Mouse (Mus musculus): ENCODE results near the gene Ppp4r1. TPM values are rescaled to one million over a fixed set of nuclear protein-coding genes. Genes with fewer than 3 reads are reported as not detected.

The Ppp4r1 gene
- polyA plus RNA-seq, 1 experiment from 2014 or later: 30.9 TPM

GRCm38 (mm10) chr17:65768486-65768885 is 13.9 kb upstream of the Ppp4r1 start:
- no peak for ATAC-seq (ENCODE audit: insufficient read depth, low FRiP score)
- no peaks in the 10 kb centered on the region for H3K27me3 ChIP-seq (ENCODE audit: control insufficient read depth, insufficient read depth, low read length)
- no peaks in the 10 kb centered on the region for H3K9me3 ChIP-seq (replicated peaks; ENCODE audit: control insufficient read depth, low read length)
- H3K4me3 ChIP-seq (replicated peaks; ENCODE audit: low read length): no peak overlapping the region
- no peaks in the 10 kb centered on the region for H3K36me3 ChIP-seq (ENCODE audit: control insufficient read depth, insufficient read depth, low read length)
- H3K27ac ChIP-seq (ENCODE audit: low read length): no peak overlapping the region; the same call in 1 of the 2 replicates
- H3K9ac ChIP-seq (ENCODE audit: low read length): no peak overlapping the region
- 49% methylated on average over 5 of the region's 5 CpGs for WGBS
- no peak overlapping the region for H3K4me2 ChIP-seq (ENCODE audit: low read depth, low read length)
- H3K4me1 ChIP-seq (ENCODE audit: control insufficient read depth, insufficient read depth, low read length): peaks cover 26% of the 10 kb centered on the region

- Histone ChIP-seq H3K27me3 (ENCODE audit: control insufficient read depth, insufficient read depth, low read length) (no peaks in the 10 kb centered on the region), H3K4me2 (ENCODE audit: low read depth, low read length) (peak overlapping the region; percentile 95), H3K36me3 (ENCODE audit: control insufficient read depth, insufficient read depth, low read length) (no peaks in the 10 kb centered on the region), H3K9ac (ENCODE audit: low read length) (peak overlapping the region; percentile 81), H3K4me3 (replicated peaks; ENCODE audit: low read length) (peak overlapping the region; percentile 68), H3K4me1 (ENCODE audit: control insufficient read depth, insufficient read depth, low read length) (peaks cover 26% of the 10 kb centered on the region), H3K9me3 (replicated peaks; ENCODE audit: control insufficient read depth, low read length) (no peaks in the 10 kb centered on the region), H3K27ac (ENCODE audit: low read length) (no peak overlapping the region)
- WGBS: 39% methylated on average over 17 of the region's 17 CpGs
- no peak for ATAC-seq (ENCODE audit: insufficient read depth, low FRiP score)
Observed at GRCm38 (mm10) chr17:65770982-65771915, 11.1 kb upstream of the Ppp4r1 start.

GRCm38 (mm10) chr17:65771951-65772934 is 10.1 kb upstream of the Ppp4r1 start, which contains the start of gene Rab31:
TSS of gene Rab31 (minus strand) at chr17:65772752.
- Histone ChIP-seq H3K4me3 (replicated peaks; ENCODE audit: low read length) (peak within 1 kb of the TSS; percentile 68), H3K27ac (ENCODE audit: low read length) (peak within 1 kb of the TSS; percentile 31; the same call in 1 of the 2 replicates)
- under 1% methylated on average over 75 of the region's 75 CpGs for WGBS

GRCm38 (mm10) chr17:65773617-65774016 is 8.8 kb upstream of the Ppp4r1 start:
- H3K27ac ChIP-seq (ENCODE audit: low read length): no peak overlapping the region
- no peaks in the 10 kb centered on the region for H3K27me3 ChIP-seq (ENCODE audit: control insufficient read depth, insufficient read depth, low read length)
- no peak overlapping the region for H3K4me3 ChIP-seq (replicated peaks; ENCODE audit: low read length)
- peaks cover 21% of the 10 kb centered on the region for H3K4me1 ChIP-seq (ENCODE audit: control insufficient read depth, insufficient read depth, low read length)
- no peak for ATAC-seq (ENCODE audit: insufficient read depth, low FRiP score)
- H3K9me3 ChIP-seq (replicated peaks; ENCODE audit: control insufficient read depth, low read length): no peaks in the 10 kb centered on the region
- no peak overlapping the region for H3K9ac ChIP-seq (ENCODE audit: low read length)
- no peak overlapping the region for H3K4me2 ChIP-seq (ENCODE audit: low read depth, low read length)
- 65% methylated on average over 4 of the region's 4 CpGs for WGBS
- no peaks in the 10 kb centered on the region for H3K36me3 ChIP-seq (ENCODE audit: control insufficient read depth, insufficient read depth, low read length)

More at GRCm38 (mm10) chr17:65771951-65772934, 10.1 kb upstream of the Ppp4r1 start, which contains the start of gene Rab31:
- peak; percentile 89 for ATAC-seq (ENCODE audit: insufficient read depth, low FRiP score)
- H3K9me3 ChIP-seq (replicated peaks; ENCODE audit: control insufficient read depth, low read length): no peaks in the 10 kb centered on the region
- H3K36me3 ChIP-seq (ENCODE audit: control insufficient read depth, insufficient read depth, low read length): no peaks in the 10 kb centered on the region
- peak within 1 kb of the TSS; percentile 81 for H3K9ac ChIP-seq (ENCODE audit: low read length)
- peak within 1 kb of the TSS; percentile 95 for H3K4me2 ChIP-seq (ENCODE audit: low read depth, low read length)
- peaks cover 26% of the 10 kb centered on the region for H3K4me1 ChIP-seq (ENCODE audit: control insufficient read depth, insufficient read depth, low read length)
- no peaks in the 10 kb centered on the region for H3K27me3 ChIP-seq (ENCODE audit: control insufficient read depth, insufficient read depth, low read length)

- Histone ChIP-seq H3K9ac (ENCODE audit: low read length) (no peak overlapping the region), H3K4me2 (ENCODE audit: low read depth, low read length) (no peak overlapping the region), H3K4me1 (ENCODE audit: control insufficient read depth, insufficient read depth, low read length) (peaks cover 14% of the 10 kb centered on the region), H3K36me3 (ENCODE audit: control insufficient read depth, insufficient read depth, low read length) (no peaks in the 10 kb centered on the region), H3K27me3 (ENCODE audit: control insufficient read depth, insufficient read depth, low read length) (no peaks in the 10 kb centered on the region), H3K27ac (ENCODE audit: low read length) (no peak overlapping the region), H3K9me3 (replicated peaks; ENCODE audit: control insufficient read depth, low read length) (no peaks in the 10 kb centered on the region), H3K4me3 (replicated peaks; ENCODE audit: low read length) (no peak overlapping the region)
- no peak for ATAC-seq (ENCODE audit: insufficient read depth, low FRiP score)
- 59% methylated on average over 7 of the region's 7 CpGs for WGBS
Observed at GRCm38 (mm10) chr17:65774439-65774838, 7.9 kb upstream of the Ppp4r1 start.

GRCm38 (mm10) chr17:65776228-65776627 is 6.1 kb upstream of the Ppp4r1 start:
- H3K36me3 ChIP-seq (ENCODE audit: control insufficient read depth, insufficient read depth, low read length): no peaks in the 10 kb centered on the region
- H3K4me3 ChIP-seq (replicated peaks; ENCODE audit: low read length): no peak overlapping the region
- H3K4me1 ChIP-seq (ENCODE audit: control insufficient read depth, insufficient read depth, low read length): peaks cover 7% of the 10 kb centered on the region
- no peak overlapping the region for H3K4me2 ChIP-seq (ENCODE audit: low read depth, low read length)
- no peak overlapping the region for H3K27ac ChIP-seq (ENCODE audit: low read length)
- no peak for ATAC-seq (ENCODE audit: insufficient read depth, low FRiP score)
- WGBS: 81% methylated on average over 1 of the region's 1 CpGs
- no peak overlapping the region for H3K9ac ChIP-seq (ENCODE audit: low read length)
- H3K27me3 ChIP-seq (ENCODE audit: control insufficient read depth, insufficient read depth, low read length): no peaks in the 10 kb centered on the region
- no peaks in the 10 kb centered on the region for H3K9me3 ChIP-seq (replicated peaks; ENCODE audit: control insufficient read depth, low read length)

- Histone ChIP-seq H3K4me3 (replicated peaks; ENCODE audit: low read length) (no peak overlapping the region), H3K36me3 (ENCODE audit: control insufficient read depth, insufficient read depth, low read length) (no peaks in the 10 kb centered on the region), H3K4me1 (ENCODE audit: control insufficient read depth, insufficient read depth, low read length) (peaks cover 7% of the 10 kb centered on the region; the same call in 1 of the 2 replicates), H3K27me3 (ENCODE audit: control insufficient read depth, insufficient read depth, low read length) (no peaks in the 10 kb centered on the region), H3K4me2 (ENCODE audit: low read depth, low read length) (no peak overlapping the region), H3K9me3 (replicated peaks; ENCODE audit: control insufficient read depth, low read length) (no peaks in the 10 kb centered on the region), H3K9ac (ENCODE audit: low read length) (no peak overlapping the region), H3K27ac (ENCODE audit: low read length) (no peak overlapping the region)
- no peak for ATAC-seq (ENCODE audit: insufficient read depth, low FRiP score)
- WGBS: 84% methylated on average over 4 of the region's 4 CpGs
Observed at GRCm38 (mm10) chr17:65777461-65777860, 4.9 kb upstream of the Ppp4r1 start.

GRCm38 (mm10) chr17:65780970-65781369 is 1.4 kb upstream of the Ppp4r1 start:
- H3K9ac ChIP-seq (ENCODE audit: low read length): no peak overlapping the region
- no peak overlapping the region for H3K27ac ChIP-seq (ENCODE audit: low read length)
- H3K4me2 ChIP-seq (ENCODE audit: low read depth, low read length): no peak overlapping the region
- H3K9me3 ChIP-seq (replicated peaks; ENCODE audit: control insufficient read depth, low read length): 0 out of 2 replicates have a peak, but pooled peaks cover 3% of the 10 kb centered on the region
- WGBS: 89% methylated on average over 2 of the region's 2 CpGs
- peaks cover 9% of the 10 kb centered on the region; the same call in 1 of the 2 replicates for H3K4me1 ChIP-seq (ENCODE audit: control insufficient read depth, insufficient read depth, low read length)
- ATAC-seq (ENCODE audit: insufficient read depth, low FRiP score): no peak
- H3K4me3 ChIP-seq (replicated peaks; ENCODE audit: low read length): no peak overlapping the region
- 0 out of 2 replicates have a peak, but pooled peaks cover 4% of the 10 kb centered on the region for H3K36me3 ChIP-seq (ENCODE audit: control insufficient read depth, insufficient read depth, low read length)
- no peaks in the 10 kb centered on the region for H3K27me3 ChIP-seq (ENCODE audit: control insufficient read depth, insufficient read depth, low read length)

All from stomach, embryonic 16.5 days (tissue).